Mouse (Mus musculus) natural killer cell, adult 2 months (primary cell): ENCODE results near the gene Mmaa.

Experiments used
- DNase-seq, 2 experiments: peaks; one replicate each; pipeline ENCODE4 v3.0.0; 2022; ENCODE audit warnings: low spot score in 2 of 2

The Mmaa gene

GRCm38 (mm10) chr8:79288681-79289080 is 6.1 kb downstream of the Mmaa start:
- no peak for DNase-seq

- no peak for DNase-seq
Observed at GRCm38 (mm10) chr8:79288250-79288649, 6.5 kb downstream of the Mmaa start.

GRCm38 (mm10) chr8:79286424-79286823 is 8.3 kb downstream of the Mmaa start:
- DNase-seq: no peak

- no peak for DNase-seq
Observed at GRCm38 (mm10) chr8:79284626-79285025, 10.1 kb downstream of the Mmaa start.

GRCm38 (mm10) chr8:79281376-79281890 is 13.3 kb downstream of the Mmaa start:
- no peak for DNase-seq

GRCm38 (mm10) chr8:79277264-79277870 is 17.4 kb downstream of the Mmaa start:
- DNase-seq: no peak

- DNase-seq: no peak
Observed at GRCm38 (mm10) chr8:79274940-79275339, 19.8 kb downstream of the Mmaa start.

GRCm38 (mm10) chr8:79273776-79274175 is 21.0 kb downstream of the Mmaa start:
- no peak for DNase-seq

- no peak for DNase-seq
Observed at GRCm38 (mm10) chr8:79272676-79273075, 22.1 kb downstream of the Mmaa start.

- no peak for DNase-seq
Observed at GRCm38 (mm10) chr8:79268921-79269320, 25.8 kb downstream of the Mmaa start.

- DNase-seq: no peak
Observed at GRCm38 (mm10) chr8:79261920-79262319, 32.8 kb downstream of the Mmaa start.

- no peak for DNase-seq
Observed at GRCm38 (mm10) chr8:79256076-79256705, 38.5 kb downstream of the Mmaa start.

GRCm38 (mm10) chr8:79253742-79254141 is 41.0 kb downstream of the Mmaa start:
- no peak for DNase-seq

GRCm38 (mm10) chr8:79248470-79248869 is 46.3 kb downstream of the Mmaa start, which contains the start of gene 1700011L22Rik:
TSS of gene 1700011L22Rik (minus strand) at chr8:79248570.
- DNase-seq: no peak

- no peak for DNase-seq
Observed at GRCm38 (mm10) chr8:79243422-79243821, 51.3 kb downstream of the Mmaa start.

GRCm38 (mm10) chr8:79239996-79240395 is 54.7 kb downstream of the Mmaa start:
- DNase-seq: no peak

GRCm38 (mm10) chr8:79239320-79239719 is 55.4 kb downstream of the Mmaa start:
- DNase-seq: no peak

GRCm38 (mm10) chr8:79229266-79229888 is 65.4 kb downstream of the Mmaa start:
- DNase-seq: no peak

- no peak for DNase-seq
Observed at GRCm38 (mm10) chr8:79227916-79228315, 66.8 kb downstream of the Mmaa start.

GRCm38 (mm10) chr8:79227194-79227593 is 67.5 kb downstream of the Mmaa start:
- DNase-seq: no peak

GRCm38 (mm10) chr8:79226046-79226445 is 68.7 kb downstream of the Mmaa start:
- no peak for DNase-seq

- DNase-seq: peak in 1 of 2 experiments; percentile 14
Observed at GRCm38 (mm10) chr8:79225586-79225985, 69.2 kb downstream of the Mmaa start.

- no peak for DNase-seq
Observed at GRCm38 (mm10) chr8:79224363-79224762, 70.4 kb downstream of the Mmaa start.
